In the genomic region with DNA sequence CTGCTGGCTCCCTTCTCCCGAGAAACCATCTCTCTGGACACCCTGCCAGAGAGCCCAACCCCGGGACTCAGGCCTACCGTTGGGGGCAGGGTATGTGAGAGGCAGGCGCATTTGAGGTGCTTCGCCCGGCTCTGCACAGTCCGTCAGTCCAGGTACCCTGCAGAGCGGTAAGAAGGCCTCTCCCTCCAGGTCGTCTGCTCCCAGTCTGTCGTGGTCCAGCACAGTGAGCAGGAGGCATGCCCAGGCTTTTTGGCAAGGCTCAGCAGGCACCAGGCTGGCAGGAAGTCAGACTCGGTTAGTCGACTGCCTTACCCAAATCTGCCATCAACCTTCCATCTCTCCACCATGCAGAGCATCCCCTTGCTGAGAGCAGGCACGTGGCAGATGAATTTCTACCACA, we compare ENCODE assay signal across 15 mouse cellular contexts. TPM values are rescaled to one million over a fixed set of nuclear protein-coding genes. Genes with fewer than 3 reads are reported as not detected.
DNase-seq lines count a peak whose midpoint lies in the region; ATAC-seq lines count a peak whose summit lies in the region.
"Had no signal": no experiment of that assay in that cellular context is flagged by ENCODE, and none has a peak within 500 bp of the region (broad histone marks: within the 10 kb centered on the region; RNA-seq: fewer than 3 reads in every experiment).

No protein-coding gene starts in this region.

- 0 out of 2 replicates have a peak, but pooled peaks have one; percentile 17 for ATAC-seq in forebrain, embryonic 15.5 days (replicated peaks)
- ATAC-seq in forebrain, embryonic 11.5 days (replicated peaks; ENCODE audit: low FRiP score) = no peak
- no peak for ATAC-seq in limb, embryonic 15.5 days (ENCODE audit: insufficient number of reproducible peaks, low FRiP score, low TSS enrichment, low read depth)
- ATAC-seq: midbrain, embryonic 16.5 days had no signal

- DNase-seq in forebrain, embryonic 11.5 days (ENCODE audit: low spot score) = no peak
- DNase-seq in left cerebral cortex, postnatal 4 days = peak; percentile 78
- no peak for DNase-seq in left cerebral cortex, postnatal 25 days (ENCODE audit: low spot score in 2 of 2)
- peak; percentile 96 for DNase-seq in cerebellum, adult 8-10 months
- no peak for DNase-seq in urinary bladder, adult 2 months (ENCODE audit: low spot score)
- no peak for DNase-seq in gastrocnemius, postnatal 4 days (ENCODE audit: low spot score in 2 of 2)
- DNase-seq: adrenal gland, adult 2 months; gastrocnemius, postnatal 10 days; kidney, adult 8-10 months; liver, embryonic 13.5 days; thymus, postnatal 14 days had no signal

- 57% methylated on average over 13 of the region's 13 CpGs for WGBS in forebrain, embryonic 15.5 days
- 69% methylated on average over 13 of the region's 13 CpGs for WGBS in forebrain, embryonic 11.5 days
- WGBS in limb, embryonic 15.5 days = 58% methylated on average over 13 of the region's 13 CpGs

- no peaks in the 10 kb centered on the region for H3K9me3 ChIP-seq in forebrain, embryonic 15.5 days
- no peaks in the 10 kb centered on the region for H3K9me3 ChIP-seq in forebrain, embryonic 11.5 days (ENCODE audit: control insufficient read depth, low read length)
- no peaks in the 10 kb centered on the region for H3K9me3 ChIP-seq in limb, embryonic 15.5 days
- H3K9me3 ChIP-seq: liver, embryonic 13.5 days had no signal

- no peak overlapping the region for H3K9ac ChIP-seq in forebrain, embryonic 15.5 days (replicated peaks)
- no peak overlapping the region for H3K9ac ChIP-seq in forebrain, embryonic 11.5 days (ENCODE audit: low read length)
- no peak overlapping the region for H3K9ac ChIP-seq in limb, embryonic 15.5 days
- H3K9ac ChIP-seq: heart, embryonic 12.5 days; liver, embryonic 13.5 days had no signal

- no peaks in the 10 kb centered on the region for H3K27me3 ChIP-seq in forebrain, embryonic 15.5 days
- H3K27me3 ChIP-seq in forebrain, embryonic 11.5 days (ENCODE audit: control insufficient read depth, insufficient read depth, low read length) = no peaks in the 10 kb centered on the region
- no peaks in the 10 kb centered on the region for H3K27me3 ChIP-seq in limb, embryonic 15.5 days
- H3K27me3 ChIP-seq: liver, embryonic 13.5 days had no signal

- H3K36me3 ChIP-seq in forebrain, embryonic 15.5 days = peaks cover 23% of the 10 kb centered on the region
- H3K36me3 ChIP-seq in forebrain, embryonic 11.5 days (ENCODE audit: control insufficient read depth, insufficient read depth, low read length) = no peaks in the 10 kb centered on the region; the same call in 1 of the 2 replicates
- H3K36me3 ChIP-seq in limb, embryonic 15.5 days = peaks cover 40% of the 10 kb centered on the region

- H3K4me3 ChIP-seq in forebrain, embryonic 15.5 days = no peak overlapping the region
- H3K4me3 ChIP-seq in forebrain, embryonic 11.5 days (ENCODE audit: low read depth, low read length) = no peak overlapping the region
- no peak overlapping the region for H3K4me3 ChIP-seq in limb, embryonic 15.5 days
- H3K4me3 ChIP-seq: heart, embryonic 12.5 days; liver, embryonic 13.5 days had no signal

- H3K27ac ChIP-seq in forebrain, embryonic 15.5 days (replicated peaks) = peak overlapping the region; percentile 27; the same call in 1 of the 2 replicates
- H3K27ac ChIP-seq in forebrain, embryonic 11.5 days (ENCODE audit: low read depth, low read length) = no peak overlapping the region
- H3K27ac ChIP-seq in limb, embryonic 15.5 days = 0 out of 2 replicates have a peak overlapping the region, but pooled peaks have one; percentile 57
- H3K27ac ChIP-seq: liver, embryonic 13.5 days had no signal

- H3K4me2 ChIP-seq in forebrain, embryonic 15.5 days (replicated peaks) = no peak overlapping the region
- H3K4me2 ChIP-seq in forebrain, embryonic 11.5 days (ENCODE audit: low read depth, low read length, severe bottlenecking) = no peak overlapping the region
- H3K4me2 ChIP-seq in limb, embryonic 15.5 days = no peak overlapping the region
- H3K4me2 ChIP-seq: heart, embryonic 12.5 days; liver, embryonic 13.5 days had no signal

- H3K4me1 ChIP-seq in forebrain, embryonic 15.5 days = no peaks in the 10 kb centered on the region
- no peaks in the 10 kb centered on the region for H3K4me1 ChIP-seq in forebrain, embryonic 11.5 days (replicated peaks; ENCODE audit: control insufficient read depth, insufficient read depth, low read length)
- 0 out of 2 replicates have a peak, but pooled peaks cover 7% of the 10 kb centered on the region for H3K4me1 ChIP-seq in limb, embryonic 15.5 days
- H3K4me1 ChIP-seq: heart, embryonic 12.5 days had no signal

- intact Hi-C loops in left cerebral cortex, postnatal 4 days (cut with DNase I) = no loop called here
- intact Hi-C loops in left cerebral cortex, postnatal 25 days (cut with DNase I) = loop anchor here (2.0 kb wide), 1 partner anchor 15 kb away; no protein-coding TSS in a partner anchor

RNA-seq across cellular contexts. Expression of a gene that starts 14.2 kb away (rescaled TPM):
- 0.70 and 0.80 TPM in 2 replicates for polyA plus RNA-seq in forebrain, embryonic 15.5 days (2015; fragmentation: Nextera tagmentation; extraction: Ambion mirVana)
- 1.6 and 2.2 TPM in 2 replicates for polyA plus RNA-seq in forebrain, embryonic 11.5 days (2014; fragmentation: Nextera tagmentation; extraction: Ambion mirVana)
- 1 to 10 TPM in 1 of 2 experiments, under 1 TPM in 1; 0.56 to 1.2 TPM for total RNA-seq in left cerebral cortex, postnatal 4 days (2021)
- total RNA-seq in left cerebral cortex, postnatal 25 days (2021) = 1 to 10 TPM in 1 of 2 experiments, under 1 TPM in 1; 0.82 to 1.0 TPM
- polyA plus RNA-seq in limb, embryonic 15.5 days (2015; fragmentation: Nextera tagmentation; extraction: Ambion mirVana) = 6.5 and 8.8 TPM in 2 replicates
- 4.5 and 5.6 TPM in 2 replicates for polyA plus RNA-seq in urinary bladder, adult 2 months (2012; rRNA removed)
- 1 to 10 TPM; 1.1 to 2.0 TPM for total RNA-seq in gastrocnemius, postnatal 4 days (2021)

RNA-seq across cellular contexts. Expression of a gene that starts 23.2 kb away (rescaled TPM):
- 138 and 144 TPM in 2 replicates for polyA plus RNA-seq in forebrain, embryonic 15.5 days (2015; fragmentation: Nextera tagmentation; extraction: Ambion mirVana)
- 100.0 and 111 TPM in 2 replicates for polyA plus RNA-seq in forebrain, embryonic 11.5 days (2014; fragmentation: Nextera tagmentation; extraction: Ambion mirVana)
- total RNA-seq in left cerebral cortex, postnatal 4 days (2021) = 100 to 1,000 TPM; 171 to 176 TPM
- 100 to 1,000 TPM; 342 to 363 TPM for total RNA-seq in left cerebral cortex, postnatal 25 days (2021)
- polyA plus RNA-seq in limb, embryonic 15.5 days (2015; fragmentation: Nextera tagmentation; extraction: Ambion mirVana) = 61.6 and 75.5 TPM in 2 replicates
- polyA plus RNA-seq in urinary bladder, adult 2 months (2012; rRNA removed) = 119 and 147 TPM in 2 replicates
- 10 to 100 TPM; 63.0 to 63.4 TPM for total RNA-seq in gastrocnemius, postnatal 4 days (2021)

RNA-seq across cellular contexts. Expression of a gene that starts 33.4 kb away (rescaled TPM):
- polyA plus RNA-seq in forebrain, embryonic 15.5 days (2015; fragmentation: Nextera tagmentation; extraction: Ambion mirVana) = 40.4 and 40.8 TPM in 2 replicates
- polyA plus RNA-seq in forebrain, embryonic 11.5 days (2014; fragmentation: Nextera tagmentation; extraction: Ambion mirVana) = 40.7 and 48.5 TPM in 2 replicates
- total RNA-seq in left cerebral cortex, postnatal 4 days (2021) = 10 to 100 TPM; 38.8 to 42.9 TPM
- 10 to 100 TPM; 20.7 to 21.7 TPM for total RNA-seq in left cerebral cortex, postnatal 25 days (2021)
- polyA plus RNA-seq in limb, embryonic 15.5 days (2015; fragmentation: Nextera tagmentation; extraction: Ambion mirVana) = 34.7 and 35.1 TPM in 2 replicates
- polyA plus RNA-seq in urinary bladder, adult 2 months (2012; rRNA removed) = 23.3 and 23.7 TPM in 2 replicates
- total RNA-seq in gastrocnemius, postnatal 4 days (2021) = 10 to 100 TPM; 25.9 to 26.0 TPM

RNA-seq across cellular contexts. Expression of a gene that starts 35.8 kb away (rescaled TPM):
- polyA plus RNA-seq in forebrain, embryonic 15.5 days (2015; fragmentation: Nextera tagmentation; extraction: Ambion mirVana) = 2,534 and 2,591 TPM in 2 replicates
- polyA plus RNA-seq in forebrain, embryonic 11.5 days (2014; fragmentation: Nextera tagmentation; extraction: Ambion mirVana) = 1,836 and 1,931 TPM in 2 replicates
- total RNA-seq in left cerebral cortex, postnatal 4 days (2021) = 100 to 1,000 TPM; 510 to 587 TPM
- 100 to 1,000 TPM; 225 to 260 TPM for total RNA-seq in left cerebral cortex, postnatal 25 days (2021)
- polyA plus RNA-seq in limb, embryonic 15.5 days (2015; fragmentation: Nextera tagmentation; extraction: Ambion mirVana) = 1,660 and 1,740 TPM in 2 replicates
- polyA plus RNA-seq in urinary bladder, adult 2 months (2012; rRNA removed) = 374 and 394 TPM in 2 replicates
- 100 to 1,000 TPM; 383 to 437 TPM for total RNA-seq in gastrocnemius, postnatal 4 days (2021)

RNA-seq across cellular contexts. Expression of a gene that starts 51.0 kb away (rescaled TPM):
- polyA plus RNA-seq in forebrain, embryonic 15.5 days (2015; fragmentation: Nextera tagmentation; extraction: Ambion mirVana) = 58.9 and 64.2 TPM in 2 replicates
- polyA plus RNA-seq in forebrain, embryonic 11.5 days (2014; fragmentation: Nextera tagmentation; extraction: Ambion mirVana) = 142 and 151 TPM in 2 replicates
- total RNA-seq in left cerebral cortex, postnatal 4 days (2021) = 10 to 100 TPM; 36.2 to 37.9 TPM
- total RNA-seq in left cerebral cortex, postnatal 25 days (2021) = 10 to 100 TPM; 14.7 to 18.7 TPM
- polyA plus RNA-seq in limb, embryonic 15.5 days (2015; fragmentation: Nextera tagmentation; extraction: Ambion mirVana) = 174 and 194 TPM in 2 replicates
- polyA plus RNA-seq in urinary bladder, adult 2 months (2012; rRNA removed) = 45.4 and 51.7 TPM in 2 replicates
- 10 to 100 TPM; 32.7 to 40.0 TPM for total RNA-seq in gastrocnemius, postnatal 4 days (2021)

Comparison
In these comparisons a context has a peak if more than half of its experiments do, and no peak if none do; other contexts are left out.
1. DNase-seq: peak in left cerebral cortex, postnatal 4 days (single experiment) and cerebellum, adult 8-10 months (single experiment); none in forebrain, embryonic 11.5 days (single experiment), left cerebral cortex, postnatal 25 days (0 of 2), urinary bladder, adult 2 months (single experiment) and gastrocnemius, postnatal 4 days (0 of 2).